Mouse (Mus musculus) frontal cortex, postnatal 36 days (tissue): Measurements from ENCODE around the gene Pdcd11.
"Not testable (repeated sequence)": the region's sequence is repeated elsewhere in the genome, so short reads cannot be mapped to it uniquely, and the experiment has no call there.

Experiments used
- DNase-seq, 2 experiments: peaks; one replicate each; pipeline ENCODE4 v3.0.0; 2022; ENCODE audit warnings: low spot score in 2 of 2

Pdcd11 gene

GRCm38 (mm10) chr19:47128164-47128563 lies 37.6 kb downstream of the Pdcd11 start:
- DNase-seq, result peak; percentile 21 to 26

DNA sequence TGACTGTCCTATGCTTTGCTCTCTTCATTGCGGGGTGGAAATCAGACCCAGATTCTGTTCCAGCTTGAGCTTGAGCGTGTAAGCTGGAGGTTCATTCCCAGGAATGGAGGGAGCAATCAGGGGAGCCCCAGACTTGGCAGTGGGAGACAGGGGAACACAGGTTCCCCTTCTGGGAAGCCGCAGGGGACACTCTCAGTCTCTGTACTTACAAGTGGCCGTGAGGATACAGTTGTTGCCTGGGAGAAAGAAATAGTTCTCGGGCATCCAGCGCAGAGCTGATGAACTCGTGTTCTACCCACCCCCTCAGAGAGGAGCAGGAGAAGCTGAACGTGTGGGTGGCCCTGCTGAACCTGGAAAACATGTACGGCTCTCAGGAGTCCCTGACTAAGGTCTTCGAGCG lies 38.3 kb downstream of the Pdcd11 start:
- DNase-seq, result no peak

- no peak for DNase-seq
These were observed 40.1 kb downstream of the Pdcd11 start for GRCm38 (mm10) chr19:47130551-47131125.

GRCm38 (mm10) chr19:47133161-47133560 lies 42.6 kb downstream of the Pdcd11 start:
- peak; percentile 38 for DNase-seq

DNA sequence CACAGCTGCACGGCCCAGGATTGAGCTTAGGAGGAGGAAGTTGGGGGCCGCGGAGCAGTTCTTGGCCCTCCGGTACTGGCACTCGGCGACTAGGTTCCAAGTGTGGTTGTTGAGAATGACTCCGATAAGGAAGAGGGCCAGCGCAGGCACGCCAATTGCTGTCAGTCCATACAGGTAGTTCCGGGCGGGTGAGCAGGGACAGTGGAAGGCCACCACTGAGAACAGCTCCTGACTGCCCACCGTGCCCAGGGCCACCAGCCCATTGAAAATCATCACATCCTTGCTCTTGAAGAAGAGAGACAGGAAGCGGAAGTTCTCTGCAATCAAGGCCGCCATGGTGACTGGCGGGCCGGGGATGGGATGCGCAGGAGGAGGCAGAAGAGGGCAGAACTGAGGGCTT lies 45.0 kb downstream of the Pdcd11 start:
- no peak for DNase-seq

DNA sequence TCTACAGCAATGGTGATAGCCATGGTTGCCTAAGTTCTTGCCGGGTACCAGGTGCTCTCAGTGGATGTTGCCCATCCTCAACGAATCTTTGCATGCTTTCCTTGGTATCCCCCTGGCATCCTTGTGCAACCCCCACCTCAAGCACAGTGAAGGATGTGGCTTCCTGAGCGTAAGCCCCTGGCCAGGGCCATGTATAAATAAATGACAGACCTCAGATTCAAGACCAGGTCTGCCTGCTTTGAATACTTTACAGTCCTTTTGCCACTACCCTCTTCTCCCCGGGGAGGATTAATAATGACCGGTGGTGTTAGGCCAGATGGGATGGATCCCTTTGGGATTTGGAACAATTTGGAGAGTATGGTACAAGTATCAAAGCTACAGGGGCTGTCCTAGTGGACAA lies 45.6 kb downstream of the Pdcd11 start:
- no peak for DNase-seq

GRCm38 (mm10) chr19:47137051-47137581 lies 46.5 kb downstream of the Pdcd11 start:
- DNase-seq, result peak; percentile 49 to 56

GRCm38 (mm10) chr19:47137771-47138421 lies 47.3 kb downstream of the Pdcd11 start, which contains the start of gene Calhm2:
Gene Calhm2 (minus strand): TSS chr19:47138294.
- DNase-seq, result peak; percentile 70 to 73

DNA sequence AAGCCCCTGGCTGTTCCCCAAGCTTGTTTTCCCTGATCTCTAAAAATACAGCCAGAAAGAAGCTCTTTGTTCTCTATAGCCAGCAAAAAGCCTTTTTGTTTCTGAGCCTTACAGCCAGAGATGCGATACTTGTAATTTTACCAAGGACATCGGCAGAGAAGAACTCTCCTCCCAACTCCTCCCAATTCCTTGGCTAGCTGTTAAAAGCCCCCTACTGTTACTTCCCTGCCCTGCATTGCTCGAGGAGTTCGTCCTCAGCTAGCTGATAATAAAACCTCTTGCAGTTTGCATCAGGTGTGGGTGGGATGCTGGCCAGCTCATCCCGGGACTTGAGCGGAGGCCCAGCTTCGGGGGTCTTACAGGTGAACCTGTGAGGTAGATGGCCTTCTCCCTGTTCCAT lies 49.0 kb downstream of the Pdcd11 start:
- not testable (repeated sequence) for DNase-seq

- no peak for DNase-seq
These were observed 51.9 kb downstream of the Pdcd11 start for GRCm38 (mm10) chr19:47142438-47142837.

- DNase-seq, result no peak
These were observed 53.6 kb downstream of the Pdcd11 start, which contains the start of gene Calhm1 for GRCm38 (mm10) chr19:47144154-47144553. Gene Calhm1 (minus strand): TSS chr19:47144254.

DNA sequence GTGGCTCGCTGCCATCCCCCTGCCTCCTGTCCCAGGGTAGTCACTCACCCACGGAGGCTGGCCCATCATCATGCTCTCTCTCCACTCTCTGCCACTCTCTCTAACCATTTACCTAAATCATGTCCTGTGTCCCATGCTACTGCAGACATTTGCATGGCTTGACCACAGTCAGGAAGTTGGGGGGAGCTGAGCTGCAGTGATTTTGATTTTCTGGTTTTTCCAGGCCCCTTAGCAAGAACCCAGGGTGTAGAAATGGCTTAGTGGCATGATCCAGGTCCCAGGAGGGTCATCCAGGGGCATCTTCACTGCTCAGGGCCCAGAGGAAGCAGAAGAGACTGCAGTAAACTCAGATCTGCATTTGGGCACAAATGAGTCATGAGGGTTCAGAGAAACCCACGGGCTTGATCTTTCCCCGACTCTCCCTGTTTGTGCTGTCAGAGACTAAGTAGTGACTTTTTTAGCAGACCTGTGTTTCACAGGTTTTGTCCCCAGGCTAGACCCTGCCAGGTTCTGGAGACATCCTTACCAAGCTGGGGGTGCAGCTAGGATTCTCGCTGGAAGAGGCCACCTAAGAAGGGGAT lies 57.8 kb downstream of the Pdcd11 start:
- no peak for DNase-seq

DNA sequence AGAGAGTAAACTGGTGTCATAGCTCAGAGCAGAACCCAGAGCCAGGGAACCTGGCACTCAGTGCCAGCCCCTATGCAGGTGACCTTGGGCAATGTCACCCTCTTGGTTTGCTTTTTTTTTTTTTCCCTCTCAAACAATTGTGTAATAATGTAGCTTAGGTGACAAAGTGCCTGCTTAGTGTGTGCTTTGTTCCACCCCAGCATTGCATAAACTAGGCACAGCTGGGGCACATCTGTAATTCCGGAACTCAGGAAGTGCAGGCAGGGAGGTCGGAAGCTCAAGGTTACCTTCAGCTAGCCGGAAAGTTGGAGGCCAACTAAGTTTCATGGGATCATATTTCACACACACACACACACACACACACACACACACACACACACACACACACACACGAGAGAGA lies 59.3 kb downstream of the Pdcd11 start:
- no peak for DNase-seq

- peak in 1 of 2 experiments; percentile 33 for DNase-seq
These were observed 60.9 kb downstream of the Pdcd11 start for GRCm38 (mm10) chr19:47151332-47152061.

GRCm38 (mm10) chr19:47152062-47152369 lies 61.4 kb downstream of the Pdcd11 start:
- no peak for DNase-seq

DNA sequence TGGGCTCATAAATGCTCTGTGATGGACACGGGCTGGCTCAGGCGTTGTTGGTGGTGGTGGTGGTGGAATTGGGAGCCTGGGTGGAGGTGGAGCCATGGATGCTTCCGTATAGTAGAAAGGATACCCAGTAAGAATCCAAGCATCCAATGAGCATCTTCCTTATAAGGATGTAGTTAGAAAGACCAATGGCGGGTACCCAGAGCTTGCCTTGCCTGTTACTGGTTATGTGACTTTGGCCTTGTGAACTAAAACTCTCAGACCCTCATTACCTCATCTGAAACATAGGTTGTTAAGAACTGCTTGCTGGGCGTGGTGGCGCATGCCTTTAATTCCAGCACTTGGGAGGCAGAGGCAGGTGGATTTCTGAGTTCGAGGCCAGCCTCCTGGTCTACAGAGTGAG lies 63.2 kb downstream of the Pdcd11 start:
- DNase-seq, result no peak

DNA sequence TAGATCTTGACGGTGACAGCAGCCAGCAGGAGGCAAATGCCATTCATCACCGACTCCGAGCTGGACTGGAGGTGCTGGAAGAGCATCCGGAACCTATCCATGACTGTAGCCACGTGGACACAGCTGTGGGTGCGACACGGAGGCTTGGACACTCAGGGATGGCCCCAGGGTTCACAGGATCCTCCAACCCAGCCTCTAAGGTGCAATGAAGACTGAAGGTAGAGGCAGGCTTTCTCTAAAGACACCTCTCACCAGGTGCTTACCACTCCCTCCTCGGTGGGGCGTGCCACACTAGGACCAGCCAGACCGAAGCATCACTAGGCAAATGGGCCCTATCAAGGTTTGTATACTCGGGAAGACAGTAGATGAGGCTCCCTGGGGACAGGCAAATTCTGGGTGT lies 67.1 kb downstream of the Pdcd11 start, which contains the start of gene Calhm3:
Gene Calhm3, minus strand, starts transcription at position 101 of the 400 bp plus-strand sequence.
- DNase-seq, result no peak

DNA sequence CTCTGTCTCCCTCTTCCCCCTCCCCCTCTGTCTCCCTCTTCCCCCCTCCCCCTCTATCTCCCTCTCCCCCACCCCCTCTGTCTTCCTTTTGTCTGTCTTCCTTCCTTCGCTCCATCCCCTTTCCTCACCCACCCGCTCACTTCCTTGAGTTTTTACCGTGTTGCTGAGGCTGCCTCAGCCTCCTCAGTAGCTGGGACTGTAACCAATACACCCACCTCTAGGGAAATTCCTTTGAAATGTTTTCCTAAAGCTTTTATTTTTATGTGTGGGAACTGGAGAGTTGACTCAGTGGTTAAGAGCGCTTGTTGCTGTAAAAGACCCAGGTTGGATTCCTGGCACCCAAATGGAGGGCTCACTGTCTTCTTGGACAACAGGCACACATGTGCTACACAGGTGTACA lies 71.1 kb downstream of the Pdcd11 start:
- no peak for DNase-seq

GRCm38 (mm10) chr19:47163176-47163744 lies 72.7 kb downstream of the Pdcd11 start:
- no peak for DNase-seq

DNA sequence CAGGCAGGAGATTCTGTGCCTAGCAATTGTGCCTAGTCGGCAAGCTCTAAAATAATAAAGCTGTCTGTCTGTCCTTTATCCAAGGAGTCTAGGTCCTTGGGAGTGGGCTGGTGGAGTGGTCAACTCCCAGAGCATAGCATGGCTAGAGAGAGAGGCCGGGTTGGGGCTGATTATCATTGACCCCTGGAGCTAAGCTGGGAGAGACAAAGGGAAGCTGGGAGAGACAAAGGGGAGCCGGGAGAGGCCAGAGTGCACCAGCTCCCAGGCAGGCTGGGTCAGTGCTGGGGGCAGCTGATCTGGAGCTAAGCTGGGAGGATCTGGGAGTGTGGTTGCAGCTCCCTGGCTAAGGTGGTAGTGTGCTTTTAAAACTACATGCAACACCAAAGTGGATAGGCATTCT lies 76.2 kb downstream of the Pdcd11 start:
- no peak for DNase-seq

DNA sequence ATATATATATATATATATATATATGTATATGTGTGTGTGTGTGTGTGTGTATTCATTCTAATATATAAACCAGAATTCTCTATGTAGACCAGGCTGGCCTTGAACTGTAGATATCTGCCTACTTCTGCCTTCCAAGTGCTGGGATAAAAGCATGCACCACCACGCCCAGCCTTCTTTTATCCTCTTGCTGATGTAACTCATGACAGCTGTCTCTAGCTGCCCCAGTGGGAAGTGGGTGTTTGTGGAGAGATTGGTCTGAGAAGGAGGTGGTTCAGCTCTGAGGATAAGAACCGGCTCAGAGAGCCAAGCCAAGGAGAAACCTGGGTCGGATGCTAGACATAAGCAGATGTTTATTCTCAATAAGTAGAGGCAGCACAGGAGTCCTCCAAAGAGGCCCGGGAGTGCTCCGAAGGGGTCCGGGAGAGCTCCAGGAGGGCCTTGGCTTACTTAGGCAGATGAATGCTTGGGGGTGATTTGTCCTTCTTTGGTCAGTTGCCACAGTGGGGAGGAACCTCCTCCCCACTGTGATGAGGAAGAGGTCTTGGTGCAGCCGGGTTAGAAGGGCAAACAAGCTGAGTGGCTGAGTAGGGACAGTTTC lies 77.1 kb downstream of the Pdcd11 start:
- DNase-seq, result no peak

GRCm38 (mm10) chr19:47168223-47168622 lies 77.7 kb downstream of the Pdcd11 start:
- DNase-seq, result peak in 1 of 2 experiments; percentile 28
